Mouse (Mus musculus) lung, postnatal 14 days (tissue): Measurements from ENCODE around the gene Dnm3.

Source experiments
- DNase-seq: peaks from one replicate; pipeline ENCODE4 v3.0.0; 2021

Gene Dnm3

GRCm38 (mm10) chr1:162015247-162015862, 462.5 kb downstream of the Dnm3 start:
- DNase-seq = no peak

GRCm38 (mm10) chr1:162013561-162013960, 464.3 kb downstream of the Dnm3 start:
- DNase-seq = no peak

- DNase-seq = no peak
Observed at GRCm38 (mm10) chr1:162011523-162012245, 466.1 kb downstream of the Dnm3 start.

- no peak for DNase-seq
Observed at GRCm38 (mm10) chr1:162009086-162009485, 468.7 kb downstream of the Dnm3 start.

GRCm38 (mm10) chr1:162008631-162009067, 469.2 kb downstream of the Dnm3 start:
- DNase-seq = no peak

GRCm38 (mm10) chr1:162008208-162008607, 469.6 kb downstream of the Dnm3 start:
- no peak for DNase-seq

- DNase-seq = peak; percentile 13
Observed at GRCm38 (mm10) chr1:162006109-162006508, 471.7 kb downstream of the Dnm3 start.

- DNase-seq = peak; percentile 68
Observed at GRCm38 (mm10) chr1:162004821-162005770, 472.7 kb downstream of the Dnm3 start.

- no peak for DNase-seq
Observed at GRCm38 (mm10) chr1:162004518-162004780, 473.4 kb downstream of the Dnm3 start.

- no peak for DNase-seq
Observed at GRCm38 (mm10) chr1:162003729-162004517, 473.9 kb downstream of the Dnm3 start.

GRCm38 (mm10) chr1:162001328-162001727, 476.5 kb downstream of the Dnm3 start:
- DNase-seq = no peak

GRCm38 (mm10) chr1:161999882-162000371, 477.9 kb downstream of the Dnm3 start:
- peak; percentile 66 for DNase-seq

- DNase-seq = no peak
Observed at GRCm38 (mm10) chr1:161999338-161999737, 478.5 kb downstream of the Dnm3 start.

GRCm38 (mm10) chr1:161998781-161999180, 479.1 kb downstream of the Dnm3 start:
- no peak for DNase-seq

GRCm38 (mm10) chr1:161992389-161992788, 485.4 kb downstream of the Dnm3 start:
- no peak for DNase-seq

GRCm38 (mm10) chr1:161991846-161992245, 486.0 kb downstream of the Dnm3 start:
- DNase-seq = no peak

GRCm38 (mm10) chr1:161990684-161991578, 486.9 kb downstream of the Dnm3 start:
- no peak for DNase-seq

- DNase-seq = no peak
Observed at GRCm38 (mm10) chr1:161983979-161984566, 493.8 kb downstream of the Dnm3 start.

GRCm38 (mm10) chr1:161983451-161983850, 494.4 kb downstream of the Dnm3 start:
- DNase-seq = no peak

- no peak for DNase-seq
Observed at GRCm38 (mm10) chr1:161980626-161981298, 497.1 kb downstream of the Dnm3 start.
